Mouse (Mus musculus) small intestine, adult 2 months (tissue): ENCODE data around the gene Ccnd3. TPM values are rescaled to one million over a fixed set of nuclear protein-coding genes. Genes with fewer than 3 reads are reported as not detected.
"Not testable (repeated sequence)": the region's sequence is repeated elsewhere in the genome, so short reads cannot be mapped to it uniquely, and the experiment has no call there.

ENCODE experiments used
- H3K27ac ChIP-seq: fragments of 200-500 bp; 2 replicates; pipeline ENCODE4 v1.5.1; 2012; ENCODE audit warnings: low read depth, low read length, control low read depth, inconsistent platforms; ENCODE audit not compliant: insufficient read depth
- H3K27me3 ChIP-seq: fragments of 200-500 bp; 2 replicates; pipeline ENCODE4 v1.6.1; 2012; ENCODE audit warnings: mild to moderate bottlenecking, moderate library complexity, low read length, inconsistent platforms; ENCODE audit not compliant: control insufficient read depth, insufficient read depth
- H3K36me3 ChIP-seq: fragments of 200-500 bp; 2 replicates; pipeline ENCODE4 v1.6.1; 2012; ENCODE audit warnings: mild to moderate bottlenecking, low read length, control low read depth, inconsistent platforms; ENCODE audit not compliant: control insufficient read depth, insufficient read depth
- H3K4me1 ChIP-seq: fragments of 200-500 bp; 2 replicates; pipeline ENCODE4 v1.6.1; 2012; ENCODE audit warnings: low read length, inconsistent platforms, mixed read lengths; ENCODE audit not compliant: control insufficient read depth, insufficient read depth, insufficient read length
- H3K4me3 ChIP-seq: fragments of 200-500 bp; 2 replicates; pipeline ENCODE4 v1.5.1; 2012; ENCODE audit warnings: low read depth, mild to moderate bottlenecking, control low read depth, inconsistent platforms, low read length, moderate library complexity
- CTCF ChIP-seq: fragments of 200-500 bp; IDR thresholded peaks from 2 replicates; pipeline ENCODE4 v1.5.1; 2012; ENCODE audit warnings: low read depth, mild to moderate bottlenecking, control low read depth, inconsistent platforms, low read length, moderate library complexity, mixed read lengths; ENCODE audit not compliant: insufficient replicate concordance, insufficient read length; ENCODE audit errors: extremely low read depth
- POLR2A ChIP-seq: fragments of 200-500 bp; IDR thresholded peaks from 2 replicates; pipeline ENCODE4 v1.6.1; 2012; ENCODE audit warnings: low read depth, mild to moderate bottlenecking, control low read depth, inconsistent platforms, low read length, moderate library complexity
- whole genome bisulfite sequencing: fragments of 180-500 bp; shearing (Covaris S2); methylation state at CpG from one replicate; pipeline ENCODE4 v1.1.7; 2018; 5-methylcytosine and 5-hydroxymethylcytosine counted together
- polyA plus RNA-seq: library from polyadenylated mRNA; depleted of rRNA; stranded (reverse); fragments of >200 nt; gene quantifications from 2 replicates; pipeline ENCODE4 v1.2.3, GENCODE M21; 2012

Gene Ccnd3
- polyA plus RNA-seq, 1 experiment = 54.9 TPM

GRCm38 (mm10) chr17:47494132-47494531, 10.7 kb upstream of the Ccnd3 start:
- no peak for TF ChIP-seq POLR2A
- no peak for TF ChIP-seq CTCF
- H3K27me3 ChIP-seq = no peaks in the 10 kb centered on the region
- peaks cover 9% of the 10 kb centered on the region; the same call in 1 of the 2 replicates for H3K4me1 ChIP-seq
- 54% methylated on average over 11 of the region's 11 CpGs for WGBS
- H3K36me3 ChIP-seq = peaks cover 72% of the 10 kb centered on the region
- no peak overlapping the region for H3K4me3 ChIP-seq
- peak overlapping the region; percentile 37 for H3K27ac ChIP-seq

DNA sequence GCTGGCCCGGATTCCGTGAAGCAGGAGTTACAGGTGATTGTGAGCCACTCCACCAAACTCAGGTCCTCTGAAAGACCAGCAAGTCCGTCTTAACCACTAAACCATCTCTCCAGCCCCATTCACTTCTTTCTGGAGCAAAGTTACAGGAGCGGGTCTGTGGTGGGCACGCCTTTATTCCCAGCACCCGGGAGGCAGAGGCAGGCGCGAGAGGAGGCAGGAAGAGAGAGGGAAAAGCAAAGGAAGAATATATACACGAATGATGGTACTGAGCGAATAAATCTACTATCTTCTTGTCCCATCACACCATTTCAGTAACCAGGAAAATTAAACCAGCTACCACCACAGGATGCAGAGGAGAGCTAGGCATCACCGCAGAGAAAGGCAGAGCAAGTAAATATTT, 3.3 kb upstream of the Ccnd3 start:
- Histone ChIP-seq H3K36me3 (peaks cover 22% of the 10 kb centered on the region), H3K27me3 (no peaks in the 10 kb centered on the region), H3K27ac (peak overlapping the region; percentile 33), H3K4me3 (peak overlapping the region; percentile 74), H3K4me1 (peaks cover 17% of the 10 kb centered on the region)
- TF ChIP-seq CTCF = no peak
- no peak for TF ChIP-seq POLR2A
- 3% methylated on average over 11 of the region's 11 CpGs for WGBS

GRCm38 (mm10) chr17:47501946-47502706, 2.7 kb upstream of the Ccnd3 start, which contains the start of gene Taf8:
TSS of gene Taf8 (minus strand) at chr17:47502292.
- H3K4me1 ChIP-seq = peaks cover 22% of the 10 kb centered on the region
- under 1% methylated on average over 40 of the region's 40 CpGs for WGBS
- no peak for TF ChIP-seq CTCF
- TF ChIP-seq POLR2A = peak; percentile 62
- no peaks in the 10 kb centered on the region for H3K27me3 ChIP-seq
- H3K36me3 ChIP-seq = peaks cover 18% of the 10 kb centered on the region
- peak within 1 kb of the TSS; percentile 74 for H3K4me3 ChIP-seq
- H3K27ac ChIP-seq = peak within 1 kb of the TSS; percentile 68

GRCm38 (mm10) chr17:47502707-47503045, 2.2 kb upstream of the Ccnd3 start:
- H3K4me3 ChIP-seq, H3K27me3 ChIP-seq: not testable (repeated sequence)
- Histone ChIP-seq H3K36me3 (peaks cover 16% of the 10 kb centered on the region), H3K27ac (peak overlapping the region; percentile 11; the same call in 1 of the 2 replicates), H3K4me1 (peaks cover 27% of the 10 kb centered on the region)
- 66% methylated on average over 6 of the region's 6 CpGs for WGBS

- peaks cover 29% of the 10 kb centered on the region for H3K4me1 ChIP-seq
- no peaks in the 10 kb centered on the region for H3K27me3 ChIP-seq
- TF ChIP-seq POLR2A (no peak), CTCF (no peak)
- H3K27ac ChIP-seq = no peak overlapping the region
- no peak overlapping the region for H3K4me3 ChIP-seq
- peaks cover 9% of the 10 kb centered on the region for H3K36me3 ChIP-seq
Measured at GRCm38 (mm10) chr17:47503689-47504088, 1.2 kb upstream of the Ccnd3 start.

DNA sequence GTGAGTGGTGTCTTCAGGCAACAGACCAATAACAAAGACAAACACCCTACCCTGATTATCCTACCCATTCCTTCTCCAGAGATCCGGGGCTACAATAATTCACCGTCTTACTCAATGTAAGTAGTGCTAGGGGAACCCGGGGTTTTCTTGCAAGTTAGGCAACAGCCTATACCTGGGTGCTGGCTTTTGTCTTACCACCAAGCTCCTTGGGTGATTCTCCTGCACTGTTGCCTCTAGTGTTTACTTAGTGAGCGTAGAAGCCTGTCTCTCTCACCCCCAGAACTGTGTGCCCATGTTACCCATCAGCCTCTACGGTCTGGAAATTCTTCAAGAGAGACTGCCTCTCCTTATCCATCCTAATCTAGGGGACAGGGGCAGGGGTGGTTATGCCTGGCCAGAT, 623 bp upstream of the Ccnd3 start:
- Histone ChIP-seq H3K27me3 (no peaks in the 10 kb centered on the region), H3K36me3 (peaks cover 7% of the 10 kb centered on the region), H3K4me1 (peaks cover 29% of the 10 kb centered on the region), H3K4me3 (peak overlapping the region; percentile 64; the same call in 1 of the 2 replicates), H3K27ac (peak overlapping the region; percentile 72)
- 32% methylated on average over 5 of the region's 5 CpGs for WGBS
- no peak for TF ChIP-seq CTCF
- no peak for TF ChIP-seq POLR2A

GRCm38 (mm10) chr17:47505566-47505965, 715 bp downstream of the Ccnd3 start:
- H3K36me3 ChIP-seq = no peaks in the 10 kb centered on the region
- no peaks in the 10 kb centered on the region for H3K27me3 ChIP-seq
- TF ChIP-seq POLR2A (no peak), CTCF (no peak)
- H3K27ac ChIP-seq = peak overlapping the region; percentile 72
- peaks cover 29% of the 10 kb centered on the region for H3K4me1 ChIP-seq
- 34% methylated on average over 2 of the region's 2 CpGs for WGBS
- H3K4me3 ChIP-seq = peak overlapping the region; percentile 64

DNA sequence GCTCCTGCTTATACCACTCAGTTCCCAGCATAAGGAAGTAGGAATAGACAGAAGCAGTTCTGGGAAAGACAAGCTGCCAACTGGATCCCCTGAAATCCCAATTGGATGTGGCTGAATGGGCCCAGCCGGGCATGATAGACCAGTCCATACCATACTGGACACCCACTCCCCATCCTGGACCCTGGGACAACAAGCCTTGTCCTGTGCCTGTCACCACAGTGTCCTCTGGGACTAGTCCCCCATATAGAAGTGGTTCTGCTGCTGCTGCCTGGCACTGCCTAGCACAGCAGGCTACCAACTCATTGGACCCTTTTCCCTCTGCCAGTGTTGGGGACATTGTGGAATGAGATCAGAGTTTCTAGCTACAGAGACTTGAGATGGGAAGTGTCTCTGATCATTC, 1.2 kb downstream of the Ccnd3 start:
- TF ChIP-seq CTCF (no peak), POLR2A (no peak)
- Histone ChIP-seq H3K4me1 (peaks cover 27% of the 10 kb centered on the region), H3K27me3 (no peaks in the 10 kb centered on the region), H3K4me3 (peak overlapping the region; percentile 37), H3K27ac (peak overlapping the region; percentile 72; the same call in 1 of the 2 replicates), H3K36me3 (no peaks in the 10 kb centered on the region)
- 52% methylated on average over 1 of the region's 1 CpGs for WGBS
